Mouse (Mus musculus) brain, embryonic 18.5 days (tissue): ENCODE measurements around the gene Kcnk10.

ENCODE experiments used
- DNase-seq: peaks from one replicate; pipeline ENCODE4 v3.0.0-alpha.2; 2012; ENCODE audit warnings: low read depth, low spot score

The Kcnk10 gene

DNA sequence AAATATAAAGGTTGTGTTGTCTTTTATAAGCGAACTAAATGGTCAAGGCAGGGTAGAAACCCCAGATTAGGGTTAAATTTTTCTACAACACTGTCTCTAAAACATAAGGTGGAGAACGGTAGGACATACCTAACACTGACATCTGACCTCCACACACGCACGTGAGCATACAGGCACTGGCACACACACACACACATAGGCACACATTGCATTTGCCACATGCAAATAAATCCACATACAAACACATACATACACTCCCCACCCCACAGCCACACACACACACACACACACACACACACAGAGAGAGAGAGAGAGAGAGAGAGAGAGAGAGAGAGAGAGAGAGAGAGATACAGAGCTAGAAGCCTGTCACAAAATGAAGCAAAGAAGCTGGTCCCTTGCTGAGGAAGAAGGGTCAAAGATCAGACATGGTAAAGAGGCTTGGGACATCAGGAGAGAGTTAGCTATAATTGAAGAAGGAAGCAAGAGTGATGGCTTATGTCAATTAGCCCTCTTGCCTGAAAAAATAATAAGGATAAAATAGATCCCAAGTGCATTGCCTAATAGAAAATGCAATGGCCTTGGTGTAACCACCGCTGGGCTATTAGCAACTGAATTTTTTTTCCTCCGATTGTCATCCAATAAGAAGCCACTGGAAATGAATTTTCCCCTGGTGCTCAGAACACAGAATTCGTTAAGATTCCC lies 58.1 kb downstream of the Kcnk10 start:
- no peak for DNase-seq

DNA sequence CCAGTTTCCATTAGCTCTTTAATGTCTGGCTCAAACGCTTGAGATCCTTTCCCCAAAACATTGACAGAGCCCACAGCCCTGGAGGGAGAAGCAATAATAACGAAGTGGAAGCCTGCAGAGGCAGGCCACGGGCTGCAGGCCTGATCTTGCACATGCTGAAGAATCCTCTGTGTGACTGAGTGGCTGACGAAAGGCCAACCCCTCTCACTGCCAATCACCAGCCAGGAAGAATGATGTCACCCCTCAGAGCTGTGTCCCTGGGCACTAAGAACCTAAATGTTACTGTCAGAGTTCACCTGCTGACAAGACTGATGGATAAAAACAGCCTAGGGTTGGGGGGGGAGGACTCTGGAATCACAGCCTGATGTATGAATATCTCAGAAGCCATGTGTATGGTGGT lies 72.5 kb downstream of the Kcnk10 start:
- no peak for DNase-seq

DNA sequence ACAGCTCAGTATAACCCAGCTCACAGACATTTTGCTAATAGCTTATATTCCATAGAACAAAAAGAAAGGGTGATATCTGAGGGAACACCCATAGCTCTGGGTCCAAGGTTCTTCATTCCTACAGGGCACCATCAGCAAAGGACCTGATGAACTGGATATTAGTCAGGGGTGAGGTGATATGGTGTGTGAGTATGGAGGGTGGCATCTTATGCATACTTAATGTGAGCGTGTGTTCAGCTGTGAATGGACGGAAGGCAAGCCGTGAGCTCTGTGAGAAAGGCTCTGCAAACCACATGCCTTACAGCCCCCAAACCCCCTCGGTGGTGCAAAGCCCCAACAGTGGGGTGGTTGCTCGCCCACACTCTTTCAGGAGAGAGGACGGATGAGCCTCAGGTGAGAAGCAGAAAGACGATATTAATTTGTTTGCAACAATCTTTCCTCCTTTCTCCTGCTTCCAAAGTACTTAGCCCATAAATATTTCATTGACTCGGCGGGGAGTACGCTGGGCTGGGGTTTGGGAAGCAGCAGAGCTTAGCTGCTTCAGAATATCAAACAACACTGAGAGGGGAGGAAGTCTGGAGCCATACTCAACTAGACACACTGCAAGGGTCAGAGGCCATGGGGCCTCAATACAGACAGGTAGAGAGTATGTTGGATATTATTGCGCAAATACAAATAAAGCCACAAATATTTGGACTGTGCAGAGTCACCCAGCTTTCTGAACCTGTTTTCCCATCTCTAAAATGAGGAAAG lies 76.4 kb downstream of the Kcnk10 start:
- DNase-seq, result no peak

DNA sequence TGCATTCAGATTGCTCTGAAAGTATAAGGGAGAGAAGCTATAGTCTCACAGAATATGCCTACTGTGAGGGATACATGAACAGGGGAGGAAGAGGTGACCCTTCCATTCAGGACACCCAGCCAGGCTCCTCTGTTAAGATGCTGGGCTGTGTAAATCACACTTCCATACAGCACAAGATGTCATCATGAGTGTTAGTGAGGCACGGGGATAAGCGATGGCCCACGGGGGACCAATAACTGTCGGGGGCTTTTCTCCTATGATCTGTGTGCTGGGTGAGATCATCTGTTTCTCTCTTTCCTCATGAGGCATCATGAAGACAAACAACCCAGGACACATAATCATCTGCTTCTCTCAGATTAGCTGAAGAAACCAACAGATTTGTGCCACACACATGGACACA lies 77.1 kb downstream of the Kcnk10 start:
- DNase-seq, result no peak

DNA sequence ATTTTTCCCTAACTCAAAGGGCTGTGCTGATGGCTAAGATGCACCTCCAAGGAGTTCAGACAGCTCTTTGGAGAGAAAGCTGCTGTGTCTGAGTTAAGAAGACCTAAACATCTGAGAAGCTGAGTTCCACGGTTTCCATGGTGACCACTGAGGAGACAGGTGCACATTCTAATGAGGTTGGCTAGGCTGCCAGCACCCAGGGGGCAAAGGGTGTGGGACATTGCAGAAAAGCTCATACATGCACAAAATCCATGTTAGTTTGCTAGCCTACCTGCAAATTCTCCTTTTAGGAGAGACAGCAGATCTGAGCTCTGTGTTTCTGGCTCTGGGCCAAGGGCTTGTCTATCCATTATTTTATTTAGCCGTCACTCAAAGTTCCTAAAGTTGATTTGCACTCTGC lies 96.7 kb downstream of the Kcnk10 start:
- no peak for DNase-seq

DNA sequence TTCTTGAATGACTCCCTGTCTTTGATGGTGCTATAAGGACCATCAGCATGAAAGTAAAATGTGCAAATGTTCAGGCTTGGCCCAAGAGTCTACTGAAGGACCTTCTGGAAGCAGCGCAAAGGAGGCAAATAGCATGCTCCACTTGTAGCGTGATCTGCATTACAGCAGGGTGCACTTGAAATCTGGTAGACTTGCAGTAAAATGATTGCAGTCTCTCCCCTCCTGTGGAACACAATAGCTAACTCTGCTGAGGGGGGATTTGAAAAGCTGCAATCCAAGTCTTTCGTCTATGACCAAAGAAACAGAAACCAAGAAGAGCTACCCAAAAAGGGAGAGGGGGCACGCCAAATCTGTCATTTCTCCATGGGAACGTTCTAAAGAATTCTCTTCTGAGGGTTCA lies 97.1 kb downstream of the Kcnk10 start:
- no peak for DNase-seq

DNA sequence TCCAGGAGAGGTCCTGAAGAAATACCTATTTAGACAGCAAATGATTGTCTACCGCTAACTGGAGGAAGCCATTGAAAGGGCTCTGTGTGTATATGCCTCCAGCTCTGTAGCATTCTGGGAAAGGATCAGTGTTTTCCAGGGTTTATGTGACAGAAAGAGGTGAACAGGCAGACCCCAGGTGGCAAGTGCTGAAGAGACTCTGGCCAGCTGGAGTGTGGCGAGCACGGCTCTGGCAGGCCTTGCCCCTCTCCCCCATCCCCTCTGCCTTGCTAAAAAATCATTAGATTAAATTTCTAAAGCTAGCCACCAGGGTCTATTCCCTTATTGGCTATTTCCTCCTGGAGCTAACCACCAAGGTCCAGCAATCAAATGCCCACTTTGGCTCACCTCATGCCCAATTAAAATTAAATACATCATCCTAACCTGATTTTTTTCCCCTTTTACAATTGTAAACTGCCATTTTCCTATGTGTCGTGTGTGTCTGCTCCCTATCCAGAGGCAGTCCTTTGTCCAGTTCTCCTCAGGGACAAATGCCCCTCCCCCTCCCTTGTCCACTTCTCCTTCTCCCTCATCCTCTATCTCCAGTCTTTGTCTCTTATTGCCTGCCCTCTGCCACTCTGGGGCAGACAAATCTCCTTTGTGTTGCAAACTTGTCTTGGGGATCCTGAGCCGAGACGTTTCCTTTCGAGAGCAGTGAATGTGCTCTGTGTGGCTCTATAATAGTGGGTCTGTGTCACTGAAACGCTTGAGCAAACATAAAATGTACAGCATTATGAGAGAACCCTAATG lies 100.2 kb downstream of the Kcnk10 start:
- DNase-seq, result no peak

DNA sequence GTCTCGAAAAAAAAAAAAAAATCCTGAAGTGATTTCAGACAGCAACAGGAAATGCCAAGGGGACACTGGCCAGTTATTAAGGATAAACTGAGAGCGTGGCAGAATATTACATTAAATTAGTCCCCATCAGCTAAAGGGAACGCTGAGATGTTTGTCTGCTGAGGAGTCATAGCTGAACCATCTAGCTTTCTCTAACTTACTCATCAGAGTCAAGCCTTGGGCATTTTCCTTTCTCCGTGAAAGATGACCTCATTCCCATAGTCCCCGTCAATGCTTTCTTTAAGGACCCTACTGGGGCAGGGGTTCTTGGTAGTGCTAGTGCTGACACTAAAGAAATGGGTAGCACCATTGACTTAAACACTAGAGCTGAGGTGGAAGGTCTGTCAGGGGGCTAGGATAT lies 106.9 kb downstream of the Kcnk10 start:
- DNase-seq, result no peak

DNA sequence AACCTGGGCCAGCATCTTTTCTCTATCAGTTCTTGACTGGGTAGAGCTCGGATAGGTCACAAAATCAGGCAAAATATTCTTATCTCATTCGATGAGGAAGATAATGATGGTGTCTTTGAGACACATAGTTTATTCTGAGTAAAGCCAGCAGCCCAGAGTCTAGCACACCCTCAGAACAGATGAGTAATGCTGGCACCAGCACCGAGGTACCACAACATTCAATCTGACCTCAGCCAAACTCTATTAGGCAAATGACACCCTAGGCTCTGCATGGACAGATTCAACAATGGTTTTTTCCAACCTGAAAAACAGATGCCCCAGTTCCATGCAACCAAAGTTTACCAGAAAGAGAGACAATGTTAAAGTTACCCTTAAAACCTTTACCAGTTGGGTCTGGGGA lies 108.0 kb downstream of the Kcnk10 start:
- DNase-seq, result no peak

DNA sequence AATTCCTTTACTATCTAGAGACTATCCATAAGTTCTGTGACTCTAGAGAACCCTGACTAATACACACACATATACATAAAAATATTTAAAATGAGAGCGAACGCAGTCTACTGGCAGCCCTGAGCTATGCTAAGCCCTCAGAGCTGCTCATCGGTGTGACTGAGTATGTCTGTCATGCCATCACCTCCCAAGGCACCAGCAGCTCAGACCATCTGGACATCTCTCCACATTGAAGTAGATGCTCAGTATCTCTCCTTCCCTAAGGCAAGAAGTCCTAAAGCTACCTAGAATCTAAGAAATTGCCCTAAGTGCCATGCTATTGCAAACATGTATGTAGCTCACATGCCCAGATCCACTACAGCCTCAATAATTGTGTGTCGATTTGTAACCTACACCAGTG lies 110.3 kb downstream of the Kcnk10 start:
- no peak for DNase-seq

DNA sequence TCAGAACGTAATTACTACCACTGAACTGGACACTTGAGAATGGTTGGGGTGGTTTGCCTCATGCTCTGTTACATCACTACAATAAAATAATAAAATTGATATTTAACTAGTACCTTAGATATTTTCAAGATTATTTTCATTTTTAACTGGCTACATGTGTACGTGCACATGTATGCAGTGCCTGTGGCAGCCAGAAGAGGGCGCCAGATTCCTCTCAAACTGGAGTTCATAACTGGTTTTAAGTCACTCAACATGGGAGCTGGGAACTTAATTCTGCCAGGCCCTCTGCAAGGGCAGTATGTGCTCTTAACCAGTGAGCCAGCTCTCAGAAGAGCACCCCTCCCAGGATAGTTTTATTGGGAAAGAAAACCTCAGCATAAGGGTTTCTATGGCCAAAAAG lies 118.2 kb downstream of the Kcnk10 start:
- no peak for DNase-seq

DNA sequence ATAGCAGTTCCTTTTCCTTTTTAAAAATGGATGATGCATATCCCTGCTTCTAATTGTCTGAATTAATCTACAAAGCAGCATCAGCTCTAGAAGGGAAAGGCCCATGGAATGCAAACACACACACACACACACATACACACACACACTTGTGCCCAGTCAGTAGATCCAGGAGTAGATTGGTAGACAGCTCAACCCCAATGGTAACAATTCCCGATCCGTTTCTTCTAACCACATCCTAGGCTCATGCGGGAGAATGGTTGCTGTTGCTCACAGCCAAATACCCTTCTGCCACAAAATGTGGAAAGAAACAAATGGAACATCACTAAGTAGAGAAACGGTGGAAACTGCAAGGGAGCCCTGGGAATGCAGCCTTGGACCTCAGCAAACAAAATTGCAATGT lies 119.2 kb downstream of the Kcnk10 start:
- DNase-seq, result no peak

DNA sequence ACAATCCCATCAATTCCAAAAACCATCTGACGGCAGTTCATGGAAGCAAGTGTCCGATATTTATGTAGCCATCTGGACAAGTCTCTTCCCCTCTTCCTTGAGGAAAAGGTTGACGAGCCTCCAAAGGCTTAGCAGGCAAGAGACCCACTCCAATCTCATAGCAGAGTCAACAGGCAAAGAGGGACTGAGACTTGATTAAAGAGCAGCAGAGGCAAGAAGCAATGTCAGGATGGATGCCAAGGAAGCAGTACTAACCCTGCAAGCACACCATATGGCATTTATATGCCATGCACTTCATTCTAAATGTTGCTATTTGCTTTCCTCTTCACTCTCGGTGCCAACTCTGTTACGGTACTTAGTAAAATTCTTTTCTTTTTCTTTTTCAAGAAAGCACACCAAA lies 119.6 kb downstream of the Kcnk10 start:
- no peak for DNase-seq

DNA sequence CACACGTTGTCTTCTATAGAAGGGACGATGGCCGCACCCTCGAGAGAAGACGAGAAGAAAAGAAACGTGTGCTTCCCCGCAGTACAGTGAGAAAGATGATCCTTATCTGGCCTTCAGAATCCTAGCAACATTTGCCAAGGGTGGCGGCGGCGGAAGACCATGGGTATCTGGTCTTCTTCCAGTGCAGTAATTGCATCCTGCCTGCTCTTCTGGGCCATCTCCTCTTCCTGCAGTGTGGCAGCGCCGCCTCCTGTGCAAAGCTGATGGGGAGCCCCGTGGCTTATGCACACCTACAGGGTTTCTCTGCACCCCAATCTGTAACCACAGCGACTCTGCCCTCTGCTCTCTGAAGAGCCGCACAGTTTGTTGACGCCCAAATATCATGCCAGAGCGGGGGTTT lies 124.9 kb downstream of the Kcnk10 start:
- DNase-seq, result no peak

DNA sequence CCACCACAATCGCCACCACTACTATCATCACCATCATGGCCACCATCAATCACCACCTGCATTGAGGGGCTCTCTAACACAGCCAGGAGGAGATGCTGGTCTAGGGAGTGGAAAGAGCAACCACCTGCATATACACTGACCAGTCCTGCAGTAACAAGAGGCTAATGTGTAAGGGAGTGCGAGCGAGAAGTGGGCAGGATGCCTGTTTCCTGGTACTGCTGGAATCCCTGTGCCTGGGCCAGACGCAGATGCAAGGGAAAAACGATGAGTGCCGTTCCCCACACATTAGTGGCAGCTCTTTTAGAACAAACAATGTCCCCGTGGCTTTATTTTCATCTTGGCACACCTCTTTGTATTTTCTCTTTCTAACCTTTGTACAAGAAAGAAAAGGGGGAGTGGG lies 125.5 kb downstream of the Kcnk10 start:
- DNase-seq, result no peak

DNA sequence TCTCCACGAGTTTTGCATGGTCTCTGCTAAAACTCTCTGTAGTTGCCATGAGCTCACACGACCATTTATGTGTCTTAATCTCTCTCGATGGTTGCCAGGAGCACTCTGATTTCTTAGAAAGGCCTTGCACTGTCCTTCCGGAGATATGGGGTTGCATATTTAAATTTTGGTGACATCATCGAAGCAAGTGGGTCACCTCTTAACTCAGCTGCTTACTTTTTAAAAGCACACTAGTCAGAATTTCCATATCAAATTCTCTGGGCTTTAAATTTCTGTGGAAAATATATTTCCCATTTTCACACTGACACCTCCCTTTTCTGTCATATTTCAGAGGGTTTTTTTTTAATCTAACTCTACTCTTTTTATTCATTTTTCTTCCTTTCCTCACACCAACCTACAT lies 132.5 kb downstream of the Kcnk10 start:
- no peak for DNase-seq

DNA sequence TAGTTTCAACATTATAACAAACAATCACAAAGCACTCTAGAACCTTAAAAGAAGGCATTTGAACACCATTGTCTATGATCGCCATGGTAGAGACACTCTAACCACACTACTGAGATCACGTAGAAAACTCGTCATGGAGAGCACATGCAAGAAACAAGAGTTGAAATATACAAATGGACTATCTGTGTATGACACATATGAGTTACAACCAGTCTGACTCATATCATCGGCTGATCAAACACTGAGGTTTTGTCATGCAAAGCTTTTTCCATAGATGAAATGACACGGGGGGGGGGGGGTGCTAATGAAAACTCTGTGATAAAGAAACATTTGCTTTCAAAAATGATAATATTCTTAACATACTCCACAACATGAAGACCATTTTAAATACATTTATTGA lies 133.2 kb downstream of the Kcnk10 start:
- DNase-seq, result no peak

DNA sequence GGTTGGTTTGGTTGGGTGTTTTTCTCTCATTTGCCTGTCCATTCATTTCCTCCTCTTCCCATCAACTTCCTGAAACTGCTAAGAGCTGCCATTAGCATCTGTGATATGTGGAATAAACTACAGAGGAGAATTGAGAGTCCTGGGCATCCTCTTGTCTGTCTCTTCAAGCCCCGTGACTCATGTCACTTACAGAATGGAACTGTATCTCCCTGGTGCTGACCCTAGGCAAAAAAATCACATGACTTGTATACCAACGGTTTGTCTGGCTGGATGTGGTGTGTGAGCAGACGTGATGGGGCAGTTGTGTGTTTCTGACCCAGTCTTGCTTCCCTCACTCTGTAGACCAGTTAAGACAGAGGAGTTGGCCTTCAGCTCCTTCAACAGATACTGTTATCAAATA lies 134.4 kb downstream of the Kcnk10 start:
- DNase-seq, result no peak

DNA sequence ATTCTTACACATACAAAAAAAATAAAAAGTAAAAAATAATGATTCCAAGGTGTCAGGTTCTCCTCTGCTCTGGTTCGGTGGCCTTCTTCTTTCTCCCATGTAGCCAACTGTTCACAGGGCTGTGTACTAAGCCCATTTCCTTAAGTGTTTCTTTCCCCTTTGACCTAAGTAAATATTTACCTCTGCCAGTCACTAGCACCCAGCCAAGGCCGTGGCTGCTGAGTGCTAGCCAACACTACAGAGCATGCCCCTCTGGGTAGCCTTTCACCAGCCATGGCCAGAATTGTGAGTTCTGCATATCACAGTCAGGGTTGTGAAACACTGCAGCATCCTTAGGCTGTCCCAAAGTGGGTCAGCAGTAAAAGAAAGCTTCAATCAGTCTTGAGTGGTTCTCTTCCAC lies 140.0 kb downstream of the Kcnk10 start:
- DNase-seq, result no peak

DNA sequence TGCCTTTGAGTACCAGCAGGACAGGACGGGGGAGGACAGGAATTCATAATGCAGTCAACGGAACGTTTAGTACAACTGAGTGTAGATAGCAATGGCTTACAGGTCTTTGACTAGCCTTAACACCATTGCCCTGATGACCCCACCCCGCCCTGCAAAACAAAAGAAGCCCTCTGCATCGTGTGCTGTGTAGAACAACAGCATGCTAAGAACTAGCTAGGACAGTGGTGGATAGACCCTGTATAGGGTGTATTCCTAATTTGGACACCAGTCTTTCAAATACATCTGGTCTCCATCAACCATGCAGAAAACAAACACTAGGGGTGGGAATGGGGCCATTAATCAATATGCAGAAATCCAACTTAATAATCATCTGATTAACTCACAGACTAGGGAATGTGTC lies 147.4 kb downstream of the Kcnk10 start:
- DNase-seq, result no peak

DNA sequence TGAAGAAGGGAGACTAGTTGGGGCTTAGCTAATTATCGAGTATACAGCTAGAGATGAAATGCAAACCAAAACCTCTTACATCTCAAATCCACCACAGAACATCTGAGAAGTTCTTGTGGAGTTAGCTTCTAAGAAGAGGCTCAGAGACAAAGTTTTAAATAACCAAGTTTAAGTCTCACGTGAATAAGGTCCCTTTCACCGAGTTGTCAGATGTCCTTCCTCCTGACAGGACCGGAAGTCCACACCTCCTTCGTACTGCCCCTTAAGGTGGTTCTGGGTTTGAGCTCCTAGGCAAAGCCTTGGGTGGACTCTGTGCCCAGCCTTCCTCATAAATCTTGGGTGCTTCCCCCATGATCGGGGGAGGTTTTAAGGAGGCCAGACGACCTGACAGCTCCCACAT lies 156.8 kb downstream of the Kcnk10 start:
- no peak for DNase-seq

DNA sequence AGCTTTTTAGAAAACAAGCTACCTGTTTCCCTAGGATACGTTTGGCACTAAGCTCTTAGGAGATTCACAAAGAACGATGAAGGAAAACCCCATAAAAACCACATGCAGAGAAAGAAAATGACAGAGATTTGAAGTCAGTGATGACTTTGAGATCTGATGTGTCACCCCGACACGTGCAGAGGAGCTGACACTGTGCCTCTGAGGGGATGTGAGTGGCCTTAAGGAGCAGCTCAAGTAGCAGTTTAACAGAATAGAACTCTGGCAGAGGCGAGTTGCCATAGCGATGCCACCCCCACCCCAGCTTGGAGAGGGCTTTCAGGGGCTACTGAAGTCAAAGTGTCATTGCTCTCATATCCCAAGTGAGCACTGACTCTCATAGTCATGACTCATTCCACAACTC lies 158.3 kb downstream of the Kcnk10 start:
- DNase-seq, result no peak

DNA sequence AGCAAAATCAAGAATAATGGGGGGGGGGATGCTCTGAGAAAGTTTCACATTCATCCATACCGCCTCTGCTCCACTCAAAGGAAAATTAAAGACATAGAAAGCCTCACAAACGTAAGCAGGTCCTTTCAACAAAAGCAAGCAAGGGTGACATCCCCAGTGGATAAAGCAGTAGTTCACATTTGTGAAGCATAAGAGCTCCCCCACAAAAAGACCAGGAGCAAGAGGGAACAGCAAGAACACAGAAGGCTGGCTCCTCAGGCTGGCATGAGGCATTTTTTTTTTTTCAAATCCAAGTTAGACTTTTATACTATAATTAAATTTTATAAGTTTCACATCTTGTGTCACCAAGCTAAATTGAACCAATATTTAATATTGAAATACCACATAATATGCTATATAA lies 168.5 kb downstream of the Kcnk10 start:
- no peak for DNase-seq
